Mouse (Mus musculus) left cerebral cortex, adult 9 months (tissue): ENCODE data around the gene Olfr1102.

ENCODE experiments used
- DNase-seq, 2 experiments: peaks; one replicate each; pipeline ENCODE4 v3.0.0; 2022; ENCODE audit warnings: low spot score in 2 of 2

Gene Olfr1102

DNA sequence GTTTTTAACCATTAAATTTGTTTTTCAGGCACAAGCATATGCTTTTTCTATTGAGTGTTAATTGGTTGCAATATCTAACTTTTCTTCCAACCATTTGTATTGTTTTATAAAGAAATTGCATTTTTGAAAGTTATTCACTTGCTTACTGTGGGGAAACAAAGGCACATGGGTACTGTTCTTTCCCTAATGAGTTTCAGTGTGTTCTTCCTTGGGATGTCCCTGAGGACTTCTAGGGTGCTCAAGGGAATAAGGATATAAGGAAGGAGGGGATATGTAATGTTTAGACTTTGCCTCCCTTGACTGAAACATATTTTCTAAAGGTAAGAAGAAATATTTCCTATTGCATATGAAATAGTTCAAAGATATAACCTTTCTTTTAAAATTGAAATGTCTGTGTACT, at the start of gene Olfr1102:
TSS of gene Olfr1102 (plus strand) at position 301 of the 400 bp plus-strand sequence.
- DNase-seq, result no peak

DNA sequence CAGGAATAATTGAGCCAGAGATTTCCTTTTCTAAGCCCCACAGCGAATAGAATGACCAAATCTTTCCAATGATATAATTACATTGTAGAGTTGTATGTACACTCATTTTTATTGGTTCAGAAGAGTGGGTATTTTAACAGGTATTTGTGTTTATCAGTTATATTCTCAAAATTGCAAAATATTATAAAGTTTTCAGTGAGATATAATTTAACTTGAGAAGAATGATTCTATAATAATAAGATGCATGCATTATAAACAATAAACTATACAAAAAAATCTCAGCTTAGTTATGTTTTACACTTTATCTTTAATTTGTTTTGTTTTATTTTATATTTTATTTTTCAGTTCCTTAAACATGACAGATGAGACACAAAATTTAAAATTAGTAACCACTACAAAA, 37.6 kb upstream of the Olfr1102 start, which contains the start of gene Olfr1099:
TSS of gene Olfr1099 (minus strand) at position 101 of the 400 bp plus-strand sequence.
- no peak for DNase-seq

DNA sequence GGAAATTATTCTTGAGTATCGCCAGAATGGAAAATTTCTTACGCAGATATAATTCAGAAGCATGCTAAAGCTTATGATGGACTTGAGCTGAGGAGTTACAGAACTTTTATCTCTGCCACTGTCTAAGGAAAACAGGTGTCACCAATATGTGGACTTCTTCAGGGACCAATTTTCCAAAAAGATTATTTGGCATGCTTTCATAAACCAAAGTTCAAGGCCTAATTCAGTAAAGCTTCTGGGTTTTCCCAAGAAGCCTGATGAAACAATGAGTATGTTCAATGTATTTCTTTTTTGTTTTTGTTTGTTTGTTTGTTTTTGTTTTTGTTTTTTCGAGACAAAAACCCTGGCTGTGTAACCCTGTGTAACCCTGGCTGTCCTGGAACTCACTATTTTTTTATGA, 18.3 kb upstream of the Olfr1102 start, which contains the start of gene Olfr1100:
TSS of gene Olfr1100 (minus strand) at position 101 of the 400 bp plus-strand sequence.
- no peak for DNase-seq

DNA sequence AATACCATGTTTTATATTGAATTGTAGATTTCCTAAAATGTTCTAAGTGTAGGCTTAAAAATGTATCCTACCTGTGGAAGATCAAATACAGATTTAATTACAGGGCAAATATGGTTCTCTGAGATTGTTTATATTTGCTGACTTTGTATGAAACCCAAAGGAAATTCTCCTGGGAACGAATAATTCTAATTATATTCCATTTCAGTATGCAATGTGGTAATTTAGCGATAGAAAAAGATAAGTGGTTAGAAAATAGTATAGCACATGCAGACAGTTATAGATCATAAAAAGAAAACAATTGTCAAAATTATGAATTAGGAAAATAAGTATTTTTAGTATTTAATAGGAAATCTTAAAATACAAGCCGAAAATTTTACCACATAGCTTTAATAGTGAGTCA, 7.1 kb upstream of the Olfr1102 start, which contains the start of gene Olfr1101:
TSS of gene Olfr1101 (minus strand) at position 101 of the 400 bp plus-strand sequence.
- DNase-seq, result no peak

DNA sequence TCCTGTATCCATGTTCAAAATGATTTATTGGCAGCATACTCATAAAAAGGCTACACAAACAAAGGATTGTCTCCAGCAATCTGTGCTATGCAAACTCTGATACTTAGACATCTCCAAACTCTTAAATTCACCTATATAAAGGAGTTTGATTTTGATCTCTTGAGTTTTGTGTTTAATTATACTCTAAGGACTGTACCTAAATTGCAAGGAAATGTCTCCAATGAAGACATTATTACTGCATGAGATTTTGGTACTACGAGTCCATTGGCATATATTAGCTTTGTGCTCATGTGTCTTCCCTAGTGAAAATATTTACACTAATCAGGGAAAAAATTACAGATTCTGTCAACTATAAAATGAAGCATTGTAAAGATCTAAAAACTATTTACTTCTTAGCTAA, 28.8 kb downstream of the Olfr1102 start, which contains the start of gene Olfr1104:
TSS of gene Olfr1104 (minus strand) at position 101 of the 400 bp plus-strand sequence.
- DNase-seq, result no peak

DNA sequence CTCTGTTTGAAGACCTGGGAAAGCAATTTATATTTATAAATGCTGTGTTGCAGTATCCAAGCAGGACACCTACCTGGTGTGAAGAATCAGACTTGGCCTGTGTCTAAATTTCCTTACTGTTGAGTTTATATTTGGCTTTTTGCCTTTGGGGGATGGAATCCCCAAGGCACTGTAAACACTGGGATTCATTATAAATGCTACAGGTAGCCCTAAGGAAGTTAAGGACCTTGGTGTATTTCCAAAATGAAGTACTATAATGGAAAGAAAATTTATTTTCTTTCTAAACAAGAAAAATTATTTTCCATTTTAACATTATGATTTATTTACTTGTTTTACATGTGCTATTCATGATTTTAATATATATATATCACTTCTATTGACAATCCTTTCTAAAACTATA, 38.2 kb downstream of the Olfr1102 start, which contains the start of gene Olfr1105:
TSS of gene Olfr1105 (minus strand) at position 101 of the 400 bp plus-strand sequence.
- no peak for DNase-seq

DNA sequence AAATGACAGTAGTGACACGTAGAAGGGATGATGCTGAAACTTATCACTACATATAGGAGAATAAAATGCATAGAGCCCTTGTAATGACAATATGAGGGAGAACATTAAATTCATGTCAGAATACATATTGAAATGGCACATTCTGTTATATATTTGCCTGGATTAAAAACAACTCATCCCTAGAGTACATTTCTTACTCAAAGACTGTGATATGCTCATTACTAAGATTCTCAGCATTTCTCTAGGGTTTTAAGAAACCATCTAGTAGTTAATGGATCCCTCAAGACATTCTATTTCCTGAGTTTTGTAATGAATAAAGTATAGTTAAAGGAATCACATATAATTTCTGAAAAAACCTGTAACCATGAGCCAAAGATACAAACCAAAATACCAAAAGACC, 54.0 kb downstream of the Olfr1102 start, which contains the start of gene Olfr1106:
TSS of gene Olfr1106 (minus strand) at position 101 of the 400 bp plus-strand sequence.
- no peak for DNase-seq
